Mouse (Mus musculus): ENCODE data around the gene Tmc8. TPM values are rescaled to one million over a fixed set of nuclear protein-coding genes. Genes with fewer than 3 reads are reported as not detected.

Gene Tmc8
- polyA plus RNA-seq (2012): 39.5 and 54.7 TPM in 2 replicates

GRCm38 (mm10) chr11:117781993-117782704 lies at the start of gene Tmc8, which contains the start of gene Tmc6:
TSS of gene Tmc8 (plus strand) at chr11:117782076.
TSS of gene Tmc6 (minus strand) at chr11:117782198.
- no peaks in the 10 kb centered on the region for H3K9me3 ChIP-seq (ENCODE audit: control insufficient read depth, low read length)
- no peak for TF ChIP-seq GATA1 (IDR thresholded peaks at IDR 0.05; ENCODE audit: low read length)
- TF ChIP-seq TAL1 (IDR thresholded peaks at IDR 0.05; ENCODE audit: low read length): no peak
- H3K36me3 ChIP-seq (ENCODE audit: control insufficient read depth): peaks cover 70% of the 10 kb centered on the region
- peak within 1 kb of the TSS; percentile 79 for H3K4me3 ChIP-seq (replicated peaks)
- no peaks in the 10 kb centered on the region; the same call in 1 of the 2 replicates for H3K27me3 ChIP-seq (ENCODE audit: control insufficient read depth)
- H3K4me1 ChIP-seq (ENCODE audit: control insufficient read depth): peaks cover 84% of the 10 kb centered on the region

GRCm38 (mm10) chr11:117736037-117736689 lies 45.7 kb upstream of the Tmc8 start:
- Histone ChIP-seq H3K36me3 (ENCODE audit: control insufficient read depth) (peaks cover 64% of the 10 kb centered on the region), H3K9me3 (ENCODE audit: control insufficient read depth, low read length) (no peaks in the 10 kb centered on the region), H3K4me1 (ENCODE audit: control insufficient read depth) (no peaks in the 10 kb centered on the region; the same call in 1 of the 2 replicates), H3K27me3 (ENCODE audit: control insufficient read depth) (no peaks in the 10 kb centered on the region), H3K4me3 (replicated peaks) (no peak overlapping the region)
- no peak for TF ChIP-seq GATA1 (IDR thresholded peaks at IDR 0.05; ENCODE audit: low read length)
- TF ChIP-seq TAL1 (IDR thresholded peaks at IDR 0.05; ENCODE audit: low read length): no peak

- H3K4me1 ChIP-seq (ENCODE audit: control insufficient read depth): peaks cover 2% of the 10 kb centered on the region
- H3K9me3 ChIP-seq (ENCODE audit: control insufficient read depth, low read length): no peaks in the 10 kb centered on the region
- no peaks in the 10 kb centered on the region for H3K27me3 ChIP-seq (ENCODE audit: control insufficient read depth)
- no peak overlapping the region for H3K4me3 ChIP-seq (replicated peaks)
- H3K36me3 ChIP-seq (ENCODE audit: control insufficient read depth): peaks cover 79% of the 10 kb centered on the region
- no peak for TF ChIP-seq TAL1 (IDR thresholded peaks at IDR 0.05; ENCODE audit: low read length)
- no peak for TF ChIP-seq GATA1 (IDR thresholded peaks at IDR 0.05; ENCODE audit: low read length)
Observed at GRCm38 (mm10) chr11:117738123-117738522, 43.8 kb upstream of the Tmc8 start.

GRCm38 (mm10) chr11:117741128-117741527 lies 40.7 kb upstream of the Tmc8 start:
- Histone ChIP-seq H3K4me3 (replicated peaks) (no peak overlapping the region), H3K36me3 (ENCODE audit: control insufficient read depth) (peaks cover 88% of the 10 kb centered on the region), H3K4me1 (ENCODE audit: control insufficient read depth) (peaks cover 8% of the 10 kb centered on the region), H3K9me3 (ENCODE audit: control insufficient read depth, low read length) (no peaks in the 10 kb centered on the region), H3K27me3 (ENCODE audit: control insufficient read depth) (no peaks in the 10 kb centered on the region)
- TF ChIP-seq GATA1 (IDR thresholded peaks at IDR 0.05; ENCODE audit: low read length) (no peak), TAL1 (IDR thresholded peaks at IDR 0.05; ENCODE audit: low read length) (no peak)

GRCm38 (mm10) chr11:117742243-117742642 lies 39.6 kb upstream of the Tmc8 start:
- Histone ChIP-seq H3K4me1 (ENCODE audit: control insufficient read depth) (peaks cover 8% of the 10 kb centered on the region), H3K9me3 (ENCODE audit: control insufficient read depth, low read length) (no peaks in the 10 kb centered on the region), H3K27me3 (ENCODE audit: control insufficient read depth) (no peaks in the 10 kb centered on the region), H3K36me3 (ENCODE audit: control insufficient read depth) (peaks cover 89% of the 10 kb centered on the region), H3K4me3 (replicated peaks) (no peak overlapping the region)
- TF ChIP-seq TAL1 (IDR thresholded peaks at IDR 0.05; ENCODE audit: low read length): no peak
- TF ChIP-seq GATA1 (IDR thresholded peaks at IDR 0.05; ENCODE audit: low read length): no peak

- TF ChIP-seq TAL1 (IDR thresholded peaks at IDR 0.05; ENCODE audit: low read length) (no peak), GATA1 (IDR thresholded peaks at IDR 0.05; ENCODE audit: low read length) (no peak)
- Histone ChIP-seq H3K4me3 (replicated peaks) (no peak overlapping the region), H3K36me3 (ENCODE audit: control insufficient read depth) (peaks cover 90% of the 10 kb centered on the region), H3K27me3 (ENCODE audit: control insufficient read depth) (no peaks in the 10 kb centered on the region), H3K4me1 (ENCODE audit: control insufficient read depth) (peaks cover 8% of the 10 kb centered on the region), H3K9me3 (ENCODE audit: control insufficient read depth, low read length) (no peaks in the 10 kb centered on the region)
Observed at GRCm38 (mm10) chr11:117742715-117743114, 39.2 kb upstream of the Tmc8 start.

GRCm38 (mm10) chr11:117743454-117744030 lies 38.3 kb upstream of the Tmc8 start:
- H3K27me3 ChIP-seq (ENCODE audit: control insufficient read depth): no peaks in the 10 kb centered on the region
- H3K9me3 ChIP-seq (ENCODE audit: control insufficient read depth, low read length): no peaks in the 10 kb centered on the region
- H3K4me3 ChIP-seq (replicated peaks): no peak overlapping the region
- TF ChIP-seq TAL1 (IDR thresholded peaks at IDR 0.05; ENCODE audit: low read length): no peak
- no peak for TF ChIP-seq GATA1 (IDR thresholded peaks at IDR 0.05; ENCODE audit: low read length)
- H3K36me3 ChIP-seq (ENCODE audit: control insufficient read depth): peaks cover 92% of the 10 kb centered on the region
- peaks cover 11% of the 10 kb centered on the region for H3K4me1 ChIP-seq (ENCODE audit: control insufficient read depth)

- H3K4me3 ChIP-seq (replicated peaks): no peak overlapping the region
- TF ChIP-seq GATA1 (IDR thresholded peaks at IDR 0.05; ENCODE audit: low read length) (no peak), TAL1 (IDR thresholded peaks at IDR 0.05; ENCODE audit: low read length) (no peak)
- no peaks in the 10 kb centered on the region for H3K9me3 ChIP-seq (ENCODE audit: control insufficient read depth, low read length)
- no peaks in the 10 kb centered on the region for H3K27me3 ChIP-seq (ENCODE audit: control insufficient read depth)
- H3K36me3 ChIP-seq (ENCODE audit: control insufficient read depth): peaks cover 81% of the 10 kb centered on the region
- peaks cover 6% of the 10 kb centered on the region; the same call in 1 of the 2 replicates for H3K4me1 ChIP-seq (ENCODE audit: control insufficient read depth)
Observed at GRCm38 (mm10) chr11:117748628-117749027, 33.2 kb upstream of the Tmc8 start.

GRCm38 (mm10) chr11:117749414-117749813 lies 32.5 kb upstream of the Tmc8 start:
- H3K27me3 ChIP-seq (ENCODE audit: control insufficient read depth): no peaks in the 10 kb centered on the region
- peaks cover 5% of the 10 kb centered on the region; the same call in 1 of the 2 replicates for H3K4me1 ChIP-seq (ENCODE audit: control insufficient read depth)
- H3K4me3 ChIP-seq (replicated peaks): no peak overlapping the region
- TF ChIP-seq TAL1 (IDR thresholded peaks at IDR 0.05; ENCODE audit: low read length): no peak
- no peak for TF ChIP-seq GATA1 (IDR thresholded peaks at IDR 0.05; ENCODE audit: low read length)
- no peaks in the 10 kb centered on the region for H3K9me3 ChIP-seq (ENCODE audit: control insufficient read depth, low read length)
- peaks cover 82% of the 10 kb centered on the region for H3K36me3 ChIP-seq (ENCODE audit: control insufficient read depth)

Measured in erythroblast, embryonic 14.5 days (primary cell).